Mouse (Mus musculus) intestine, postnatal 0 days (tissue): ENCODE data around the gene Cerk. TPM values are rescaled to one million over a fixed set of nuclear protein-coding genes. Genes with fewer than 3 reads are reported as not detected.

Experiments used
- ATAC-seq: fragments of 200-750 bp; cut with Nextera tagmentation; 2 replicates; pipeline ENCODE4 v1.8.0; 2017; ENCODE audit warnings: mild to moderate bottlenecking, moderate TSS enrichment, moderate library complexity
- H3K27ac ChIP-seq: fragments of 300-500 bp; sonication (generic); 2 replicates; pipeline ENCODE4 v1.5.1; 2014; ENCODE audit warnings: mild to moderate bottlenecking, low read depth, low read length, moderate library complexity
- H3K27me3 ChIP-seq: fragments of 300-500 bp; sonication (generic); replicated peaks from 2 replicates; pipeline ENCODE4 v1.6.1; 2014; ENCODE audit warnings: low read length, mixed read lengths; ENCODE audit not compliant: control insufficient read depth, insufficient read depth
- H3K36me3 ChIP-seq: fragments of 300-500 bp; sonication (generic); 2 replicates; pipeline ENCODE4 v1.6.1; 2014; ENCODE audit warnings: mild to moderate bottlenecking, moderate library complexity; ENCODE audit not compliant: control insufficient read depth, insufficient read depth
- H3K4me1 ChIP-seq: fragments of 300-500 bp; sonication (generic); replicated peaks from 2 replicates; pipeline ENCODE4 v1.6.1; 2014; ENCODE audit warnings: antibody characterized with exemption, low read length, mixed read lengths; ENCODE audit not compliant: control insufficient read depth, insufficient read depth
- H3K4me2 ChIP-seq: fragments of 300-500 bp; sonication (generic); replicated peaks from 2 replicates; pipeline ENCODE4 v1.6.1; 2014; ENCODE audit warnings: low read depth, mild to moderate bottlenecking, moderate library complexity
- H3K4me3 ChIP-seq: fragments of 300-500 bp; sonication (generic); 2 replicates; pipeline ENCODE4 v1.5.1; 2014; ENCODE audit warnings: low read depth, low read length
- H3K9ac ChIP-seq: fragments of 300-500 bp; sonication (generic); 2 replicates; pipeline ENCODE4 v1.6.1; 2014; ENCODE audit warnings: mild to moderate bottlenecking, low read depth, low read length
- H3K9me3 ChIP-seq: fragments of 300-500 bp; sonication (generic); 2 replicates; pipeline ENCODE4 v1.6.1; 2016; ENCODE audit warnings: mixed run types; ENCODE audit not compliant: control insufficient read depth
- CTCF ChIP-seq: sonication (generic); IDR thresholded peaks from 2 replicates; pipeline ENCODE4 v1.5.1; 2016; ENCODE audit warnings: low read depth, mild to moderate bottlenecking, control low read depth, antibody characterized with exemption, moderate library complexity
- WGBS: fragments of 180-500 bp; shearing (Covaris S2); extraction: QIAGEN DNeasy Blood & Tissue Kit; methylation state at CpG from one replicate; pipeline ENCODE4 v1.1.7; 2014; 5-methylcytosine and 5-hydroxymethylcytosine counted together
- polyA plus RNA-seq: library from polyadenylated mRNA; unstranded; fragments of >200 nt; fragmentation: Nextera tagmentation; extraction: Ambion mirVana; gene quantifications from 2 replicates; pipeline ENCODE4 v1.2.1, GENCODE M21; 2015

Cerk gene
- polyA plus RNA-seq, 1 experiment from 2014 or later, result 4.2 TPM

- no peaks in the 10 kb centered on the region for H3K27me3 ChIP-seq
- H3K4me1 ChIP-seq, result 0 out of 2 replicates have a peak, but pooled peaks cover 9% of the 10 kb centered on the region
- peaks cover 20% of the 10 kb centered on the region for H3K36me3 ChIP-seq
- 49% methylated on average over 5 of the region's 5 CpGs for WGBS
- H3K27ac ChIP-seq, result no peak overlapping the region
- TF ChIP-seq CTCF, result no peak
- H3K9me3 ChIP-seq, result no peaks in the 10 kb centered on the region
- H3K4me3 ChIP-seq, result no peak overlapping the region
- no peak overlapping the region for H3K4me2 ChIP-seq
- ATAC-seq, result peak; percentile 55; the same call in 1 of the 2 replicates
- no peak overlapping the region for H3K9ac ChIP-seq
Observed at GRCm38 (mm10) chr15:86116421-86116820, 69.5 kb downstream of the Cerk start.

- no peak for TF ChIP-seq CTCF
- H3K9ac ChIP-seq, result no peak overlapping the region
- H3K4me3 ChIP-seq, result no peak overlapping the region
- 12% methylated on average over 9 of the region's 9 CpGs for WGBS
- 0 out of 2 replicates have a peak, but pooled peaks cover 9% of the 10 kb centered on the region for H3K4me1 ChIP-seq
- H3K36me3 ChIP-seq, result no peaks in the 10 kb centered on the region; the same call in 1 of the 2 replicates
- no peak overlapping the region for H3K4me2 ChIP-seq
- H3K9me3 ChIP-seq, result no peaks in the 10 kb centered on the region
- no peak for ATAC-seq
- no peaks in the 10 kb centered on the region for H3K27me3 ChIP-seq
- H3K27ac ChIP-seq, result no peak overlapping the region
Observed at GRCm38 (mm10) chr15:86113342-86113710, 72.6 kb downstream of the Cerk start.

- Histone ChIP-seq H3K9ac (no peak overlapping the region), H3K4me3 (no peak overlapping the region), H3K4me1 (0 out of 2 replicates have a peak, but pooled peaks cover 9% of the 10 kb centered on the region), H3K27ac (no peak overlapping the region), H3K9me3 (no peaks in the 10 kb centered on the region), H3K27me3 (no peaks in the 10 kb centered on the region), H3K4me2 (no peak overlapping the region), H3K36me3 (no peaks in the 10 kb centered on the region; the same call in 1 of the 2 replicates)
- WGBS, result 34% methylated on average over 10 of the region's 10 CpGs
- ATAC-seq, result no peak
- TF ChIP-seq CTCF, result no peak
Observed at GRCm38 (mm10) chr15:86112707-86113341, 73.1 kb downstream of the Cerk start.

GRCm38 (mm10) chr15:86110361-86111103 lies 75.4 kb downstream of the Cerk start:
- Histone ChIP-seq H3K9ac (no peak overlapping the region), H3K4me1 (0 out of 2 replicates have a peak, but pooled peaks cover 6% of the 10 kb centered on the region), H3K4me3 (no peak overlapping the region), H3K27me3 (no peaks in the 10 kb centered on the region), H3K4me2 (no peak overlapping the region), H3K36me3 (no peaks in the 10 kb centered on the region; the same call in 1 of the 2 replicates), H3K27ac (no peak overlapping the region), H3K9me3 (no peaks in the 10 kb centered on the region)
- 84% methylated on average over 10 of the region's 10 CpGs for WGBS
- no peak for TF ChIP-seq CTCF
- no peak for ATAC-seq

- Histone ChIP-seq H3K4me1 (0 out of 2 replicates have a peak, but pooled peaks cover 6% of the 10 kb centered on the region), H3K4me3 (no peak overlapping the region), H3K36me3 (no peaks in the 10 kb centered on the region; the same call in 1 of the 2 replicates), H3K9ac (no peak overlapping the region), H3K4me2 (no peak overlapping the region), H3K27me3 (no peaks in the 10 kb centered on the region), H3K9me3 (no peaks in the 10 kb centered on the region), H3K27ac (no peak overlapping the region)
- no peak for TF ChIP-seq CTCF
- no peak for ATAC-seq
- 72% methylated on average over 8 of the region's 8 CpGs for WGBS
Observed at GRCm38 (mm10) chr15:86109650-86110211, 76.2 kb downstream of the Cerk start.

- no peak for TF ChIP-seq CTCF
- no peak for ATAC-seq
- Histone ChIP-seq H3K9ac (no peak overlapping the region), H3K9me3 (no peaks in the 10 kb centered on the region), H3K36me3 (no peaks in the 10 kb centered on the region; the same call in 1 of the 2 replicates), H3K27ac (no peak overlapping the region), H3K4me3 (no peak overlapping the region), H3K4me1 (0 out of 2 replicates have a peak, but pooled peaks cover 6% of the 10 kb centered on the region), H3K27me3 (no peaks in the 10 kb centered on the region), H3K4me2 (no peak overlapping the region)
- 84% methylated on average over 7 of the region's 7 CpGs for WGBS
Observed at GRCm38 (mm10) chr15:86109245-86109644, 76.7 kb downstream of the Cerk start.
